Mouse (Mus musculus): ENCODE measurements around the gene Cp. TPM values are rescaled to one million over a fixed set of nuclear protein-coding genes. Genes with fewer than 3 reads are reported as not detected.
A peak's percentile ranks its signal among the peaks of the same experiment; 100 is the strongest.

The Cp gene
- total RNA-seq, 2 experiments from 2014 or later: 7.7 to 10.9 TPM

GRCm38 (mm10) chr3:20057306-20058196, 100.7 kb downstream of the Cp start, which contains the start of gene Hltf:
Gene Hltf, plus strand, starts transcription at chr3:20057811.
- DNase-seq (ENCODE audit: low spot score in 2 of 2): peak; percentile 93 to 95
- Histone ChIP-seq H3K27ac (peak within 1 kb of the TSS; percentile 89), H3K4me3 (peak within 1 kb of the TSS; percentile 96)
- TF ChIP-seq CTCF (conservative IDR thresholded peaks at IDR 0.05): peak; percentile 17; the same call in 1 of the 2 replicates

- no peak for DNase-seq (ENCODE audit: low spot score in 2 of 2)
- peak overlapping the region; percentile 96 for H3K4me3 ChIP-seq
- no peak for TF ChIP-seq CTCF (conservative IDR thresholded peaks at IDR 0.05)
- peak overlapping the region; percentile 89 for H3K27ac ChIP-seq
These were observed 101.3 kb downstream of the Cp start for GRCm38 (mm10) chr3:20058197-20058541.

Other genes starting within 250 kb of the Cp start
- 10 to 100 TPM; 19.0 to 22.3 TPM for gene Hps3, start 78.3 kb downstream of the Cp start, total RNA-seq (2021)
- 10 to 100 TPM; 22.9 to 26.9 TPM for gene Hltf, start 100.8 kb downstream of the Cp start, total RNA-seq (2021)
- 10 to 100 TPM; 39.2 to 44.8 TPM for gene Gyg, start 198.3 kb downstream of the Cp start, total RNA-seq (2021)

Measured in layer of hippocampus, adult 2 months (tissue).